Mouse (Mus musculus): ENCODE results near the gene Gm14443. TPM values are rescaled to one million over a fixed set of nuclear protein-coding genes. Genes with fewer than 3 reads are reported as not detected.
"Not testable (repeated sequence)": the region's sequence is repeated elsewhere in the genome, so short reads cannot be mapped to it uniquely, and the experiment has no call there.

Gm14443 gene
- 0.77 and 0.85 TPM in 2 replicates for polyA plus RNA-seq (2015; fragmentation: Nextera tagmentation; extraction: Ambion mirVana)

GRCm38 (mm10) chr2:175175401-175176180, at the start of gene Gm14443:
Gene Gm14443, minus strand, starts transcription at chr2:175175871.
- not testable (repeated sequence) for H3K27me3 ChIP-seq; H3K4me3 ChIP-seq (replicated peaks); H3K27ac ChIP-seq (replicated peaks); ATAC-seq (ENCODE audit: insufficient number of reproducible peaks, low FRiP score, low TSS enrichment, low read depth); H3K9ac ChIP-seq; H3K4me2 ChIP-seq (replicated peaks); H3K9me3 ChIP-seq (replicated peaks); H3K4me1 ChIP-seq; H3K36me3 ChIP-seq
- 80% methylated on average over 12 of the region's 12 CpGs for WGBS

GRCm38 (mm10) chr2:175206732-175207131, 31.1 kb upstream of the Gm14443 start, which contains the start of gene Gm14391:
Gene Gm14391, minus strand, starts transcription at chr2:175206917.
- WGBS: no CpG with 5 or more reads among the region's 7 CpGs
- H3K36me3 ChIP-seq; H3K4me3 ChIP-seq (replicated peaks); H3K27me3 ChIP-seq; ATAC-seq (ENCODE audit: insufficient number of reproducible peaks, low FRiP score, low TSS enrichment, low read depth); H3K9ac ChIP-seq; H3K4me2 ChIP-seq (replicated peaks); H3K9me3 ChIP-seq (replicated peaks); H3K27ac ChIP-seq (replicated peaks); H3K4me1 ChIP-seq: not testable (repeated sequence)

GRCm38 (mm10) chr2:175179008-175179407, 3.3 kb upstream of the Gm14443 start:
- WGBS: 44% methylated on average over 1 of the region's 1 CpGs

GRCm38 (mm10) chr2:175176312-175176711, 641 bp upstream of the Gm14443 start:
- Histone ChIP-seq H3K9ac (no peak overlapping the region), H3K4me1 (no peaks in the 10 kb centered on the region), H3K9me3 (replicated peaks) (no peaks in the 10 kb centered on the region), H3K36me3 (no peaks in the 10 kb centered on the region), H3K27me3 (no peaks in the 10 kb centered on the region), H3K4me2 (replicated peaks) (no peak overlapping the region), H3K4me3 (replicated peaks) (no peak overlapping the region), H3K27ac (replicated peaks) (no peak overlapping the region)
- 75% methylated on average over 6 of the region's 6 CpGs for WGBS
- ATAC-seq (ENCODE audit: insufficient number of reproducible peaks, low FRiP score, low TSS enrichment, low read depth): no peak

More at GRCm38 (mm10) chr2:175179008-175179407, 3.3 kb upstream of the Gm14443 start:
- H3K27me3 ChIP-seq; H3K4me3 ChIP-seq (replicated peaks); ATAC-seq (ENCODE audit: insufficient number of reproducible peaks, low FRiP score, low TSS enrichment, low read depth); H3K9me3 ChIP-seq (replicated peaks); H3K4me2 ChIP-seq (replicated peaks); H3K4me1 ChIP-seq; H3K27ac ChIP-seq (replicated peaks); H3K36me3 ChIP-seq; H3K9ac ChIP-seq: not testable (repeated sequence)

GRCm38 (mm10) chr2:175174058-175174457, 1.6 kb downstream of the Gm14443 start:
- ATAC-seq (ENCODE audit: insufficient number of reproducible peaks, low FRiP score, low TSS enrichment, low read depth); H3K4me3 ChIP-seq (replicated peaks); H3K4me2 ChIP-seq (replicated peaks); H3K36me3 ChIP-seq; H3K27ac ChIP-seq (replicated peaks); H3K27me3 ChIP-seq; H3K4me1 ChIP-seq; H3K9me3 ChIP-seq (replicated peaks); H3K9ac ChIP-seq: not testable (repeated sequence)
- WGBS: 75% methylated on average over 2 of the region's 2 CpGs

- ATAC-seq (ENCODE audit: insufficient number of reproducible peaks, low FRiP score, low TSS enrichment, low read depth); H3K4me2 ChIP-seq (replicated peaks); H3K9me3 ChIP-seq (replicated peaks); H3K4me3 ChIP-seq (replicated peaks); H3K4me1 ChIP-seq; H3K9ac ChIP-seq; H3K27ac ChIP-seq (replicated peaks); H3K27me3 ChIP-seq; H3K36me3 ChIP-seq: not testable (repeated sequence)
- 82% methylated on average over 3 of the region's 3 CpGs for WGBS
Observed at GRCm38 (mm10) chr2:175172906-175173595, 2.6 kb downstream of the Gm14443 start.

- Histone ChIP-seq H3K36me3 (no peaks in the 10 kb centered on the region), H3K27ac (replicated peaks) (no peak overlapping the region), H3K4me2 (replicated peaks) (no peak overlapping the region), H3K27me3 (no peaks in the 10 kb centered on the region), H3K9ac (no peak overlapping the region), H3K4me1 (no peaks in the 10 kb centered on the region), H3K9me3 (replicated peaks) (no peaks in the 10 kb centered on the region), H3K4me3 (replicated peaks) (no peak overlapping the region)
- no peak for ATAC-seq (ENCODE audit: insufficient number of reproducible peaks, low FRiP score, low TSS enrichment, low read depth)
- 85% methylated on average over 3 of the region's 3 CpGs for WGBS
Observed at GRCm38 (mm10) chr2:175172123-175172522, 3.5 kb downstream of the Gm14443 start.

- not testable (repeated sequence) for H3K4me1 ChIP-seq; H3K27me3 ChIP-seq; H3K9me3 ChIP-seq (replicated peaks); H3K9ac ChIP-seq; H3K4me2 ChIP-seq (replicated peaks); H3K36me3 ChIP-seq; H3K27ac ChIP-seq (replicated peaks); ATAC-seq (ENCODE audit: insufficient number of reproducible peaks, low FRiP score, low TSS enrichment, low read depth); H3K4me3 ChIP-seq (replicated peaks)
- WGBS: 82% methylated on average over 2 of the region's 2 CpGs
Observed at GRCm38 (mm10) chr2:175166870-175167269, 8.8 kb downstream of the Gm14443 start.

- not testable (repeated sequence) for H3K4me3 ChIP-seq (replicated peaks); H3K27ac ChIP-seq (replicated peaks); H3K9ac ChIP-seq; H3K4me1 ChIP-seq; H3K27me3 ChIP-seq; ATAC-seq (ENCODE audit: insufficient number of reproducible peaks, low FRiP score, low TSS enrichment, low read depth); H3K36me3 ChIP-seq; H3K4me2 ChIP-seq (replicated peaks); H3K9me3 ChIP-seq (replicated peaks)
- 95% methylated on average over 12 of the region's 12 CpGs for WGBS
Observed at GRCm38 (mm10) chr2:175165110-175165509, 10.6 kb downstream of the Gm14443 start.

GRCm38 (mm10) chr2:175161438-175161837, 14.2 kb downstream of the Gm14443 start:
- H3K9me3 ChIP-seq (replicated peaks); H3K4me3 ChIP-seq (replicated peaks); H3K4me1 ChIP-seq; H3K4me2 ChIP-seq (replicated peaks); H3K27me3 ChIP-seq; H3K27ac ChIP-seq (replicated peaks); H3K36me3 ChIP-seq; H3K9ac ChIP-seq; ATAC-seq (ENCODE audit: insufficient number of reproducible peaks, low FRiP score, low TSS enrichment, low read depth): not testable (repeated sequence)
- 88% methylated on average over 4 of the region's 4 CpGs for WGBS

GRCm38 (mm10) chr2:175158642-175159041, 17.0 kb downstream of the Gm14443 start:
- WGBS: 86% methylated on average over 3 of the region's 3 CpGs
- no peaks in the 10 kb centered on the region for H3K27me3 ChIP-seq

More at GRCm38 (mm10) chr2:175158642-175159041, 17.0 kb downstream of the Gm14443 start:
- H3K36me3 ChIP-seq: no peaks in the 10 kb centered on the region
- H3K4me1 ChIP-seq: no peaks in the 10 kb centered on the region
- no peak overlapping the region for H3K4me3 ChIP-seq (replicated peaks)
- no peak overlapping the region for H3K4me2 ChIP-seq (replicated peaks)
- H3K9me3 ChIP-seq (replicated peaks): no peaks in the 10 kb centered on the region
- H3K27ac ChIP-seq (replicated peaks): no peak overlapping the region
- H3K9ac ChIP-seq: no peak overlapping the region
- ATAC-seq (ENCODE audit: insufficient number of reproducible peaks, low FRiP score, low TSS enrichment, low read depth): no peak

Data from embryonic facial prominence, embryonic 15.5 days (tissue).